Mouse (Mus musculus) midbrain, embryonic 11.5 days (tissue): ENCODE measurements at regions not wholly inside any gene's neighbourhood (a gene's known extent, or its start where the extent isn't known, plus 50 kb on each side); places are given as distances from the start of the nearest gene placed in this dataset.

Experiments used
- ATAC-seq: fragments of 200-750 bp; cut with Nextera tagmentation; 2 replicates; pipeline ENCODE4 v1.8.0; 2017; ENCODE audit warnings: moderate TSS enrichment, moderate library complexity; ENCODE audit not compliant: low FRiP score
- DNase-seq: peaks from one replicate; pipeline ENCODE4 v3.0.0; 2015; ENCODE audit warnings: low spot score; ENCODE audit errors: missing footprints
- H3K27ac ChIP-seq: fragments of 300-500 bp; sonication (generic); 2 replicates; pipeline ENCODE4 v1.5.1; 2014; ENCODE audit warnings: low read depth, low read length
- H3K27me3 ChIP-seq: fragments of 300-500 bp; sonication (generic); 2 replicates; pipeline ENCODE4 v1.6.1; 2014; ENCODE audit warnings: mild to moderate bottlenecking, low read length, moderate library complexity, mixed read lengths; ENCODE audit not compliant: control insufficient read depth, insufficient read depth
- H3K36me3 ChIP-seq: fragments of 300-500 bp; sonication (generic); 2 replicates; pipeline ENCODE4 v1.6.1; 2014; ENCODE audit warnings: mild to moderate bottlenecking, low read length, moderate library complexity, mixed read lengths; ENCODE audit not compliant: control insufficient read depth, insufficient read depth
- H3K4me1 ChIP-seq: fragments of 300-500 bp; sonication (generic); 2 replicates; pipeline ENCODE4 v1.6.1; 2014; ENCODE audit warnings: low read length; ENCODE audit not compliant: control insufficient read depth, insufficient read depth
- H3K4me2 ChIP-seq: fragments of 300-500 bp; sonication (generic); 2 replicates; pipeline ENCODE4 v1.6.1; 2014; ENCODE audit warnings: mild to moderate bottlenecking, moderate library complexity
- H3K4me3 ChIP-seq: fragments of 300-500 bp; sonication (generic); 2 replicates; pipeline ENCODE4 v1.5.1; 2014; ENCODE audit warnings: low read depth, low read length
- H3K9ac ChIP-seq: fragments of 300-500 bp; sonication (generic); 2 replicates; pipeline ENCODE4 v1.6.1; 2014; ENCODE audit warnings: low read length
- H3K9me3 ChIP-seq: fragments of 300-500 bp; sonication (generic); 2 replicates; pipeline ENCODE4 v1.6.1; 2016; ENCODE audit warnings: low read length; ENCODE audit not compliant: control insufficient read depth
- WGBS: fragments of 180-500 bp; shearing (Covaris S2); extraction: QIAGEN DNeasy Blood & Tissue Kit; methylation state at CpG from one replicate; pipeline ENCODE4 v1.1.7; 2014; 5-methylcytosine and 5-hydroxymethylcytosine counted together

DNA sequence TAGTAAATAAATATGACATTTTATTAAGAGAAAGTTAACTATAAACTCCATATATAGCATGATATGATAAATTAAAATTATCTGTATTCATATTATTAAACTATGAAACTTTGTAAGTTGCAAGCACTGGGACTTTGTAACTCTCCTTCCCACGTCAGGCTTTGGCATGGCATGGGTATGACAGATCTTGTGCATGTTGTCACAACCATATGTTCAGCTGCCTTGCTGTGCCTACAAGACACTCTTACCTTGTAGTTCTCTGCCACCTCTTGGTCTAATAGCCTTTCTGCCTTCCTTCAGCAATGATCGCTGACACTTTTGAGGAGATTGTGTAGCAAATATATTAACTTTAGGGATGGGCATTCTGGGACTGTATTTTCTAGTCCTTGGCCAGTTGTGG lies 183.1 kb upstream of the Ndst3 start:
- no peaks in the 10 kb centered on the region for H3K36me3 ChIP-seq

DNA sequence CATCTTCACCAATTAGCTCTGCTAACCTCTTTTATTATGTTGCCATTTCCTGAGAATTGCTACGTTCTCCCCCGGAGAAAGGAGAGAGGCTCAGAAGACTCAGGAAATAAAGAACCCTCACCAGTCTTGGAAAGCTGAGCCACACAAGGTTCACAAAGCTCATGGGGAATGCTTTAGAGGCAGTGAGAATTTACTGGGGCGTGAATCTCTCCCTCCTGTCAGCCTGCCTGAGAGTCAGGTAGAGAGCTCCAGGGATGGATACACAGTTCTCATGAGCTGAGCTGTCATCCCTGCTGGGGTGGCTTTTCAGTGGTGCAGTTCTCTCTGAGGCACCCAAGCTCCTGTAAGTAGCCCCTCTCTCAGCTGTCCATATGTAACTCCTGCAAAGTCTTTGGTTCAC lies 203.0 kb upstream of the Ndst3 start:
- Histone ChIP-seq H3K27me3 (no peaks in the 10 kb centered on the region), H3K4me1 (peaks cover 3% of the 10 kb centered on the region; the same call in 1 of the 2 replicates), H3K4me2 (no peak overlapping the region), H3K4me3 (no peak overlapping the region), H3K9ac (no peak overlapping the region), H3K9me3 (no peaks in the 10 kb centered on the region), H3K27ac (no peak overlapping the region), H3K36me3 (no peaks in the 10 kb centered on the region)
- WGBS: 27% methylated on average over 3 of the region's 3 CpGs
- DNase-seq (peak; percentile 84), ATAC-seq (no peak)

More for the DNA sequence above, 183.1 kb upstream of the Ndst3 start:
- ATAC-seq (no peak), DNase-seq (no peak)
- H3K27ac ChIP-seq: no peak overlapping the region
- H3K4me1 ChIP-seq: no peaks in the 10 kb centered on the region
- no peak overlapping the region for H3K9ac ChIP-seq
- H3K9me3 ChIP-seq: no peaks in the 10 kb centered on the region
- H3K27me3 ChIP-seq: no peaks in the 10 kb centered on the region
- no peak overlapping the region for H3K4me2 ChIP-seq
- no peak overlapping the region for H3K4me3 ChIP-seq
- 86% methylated on average over 2 of the region's 2 CpGs for WGBS

DNA sequence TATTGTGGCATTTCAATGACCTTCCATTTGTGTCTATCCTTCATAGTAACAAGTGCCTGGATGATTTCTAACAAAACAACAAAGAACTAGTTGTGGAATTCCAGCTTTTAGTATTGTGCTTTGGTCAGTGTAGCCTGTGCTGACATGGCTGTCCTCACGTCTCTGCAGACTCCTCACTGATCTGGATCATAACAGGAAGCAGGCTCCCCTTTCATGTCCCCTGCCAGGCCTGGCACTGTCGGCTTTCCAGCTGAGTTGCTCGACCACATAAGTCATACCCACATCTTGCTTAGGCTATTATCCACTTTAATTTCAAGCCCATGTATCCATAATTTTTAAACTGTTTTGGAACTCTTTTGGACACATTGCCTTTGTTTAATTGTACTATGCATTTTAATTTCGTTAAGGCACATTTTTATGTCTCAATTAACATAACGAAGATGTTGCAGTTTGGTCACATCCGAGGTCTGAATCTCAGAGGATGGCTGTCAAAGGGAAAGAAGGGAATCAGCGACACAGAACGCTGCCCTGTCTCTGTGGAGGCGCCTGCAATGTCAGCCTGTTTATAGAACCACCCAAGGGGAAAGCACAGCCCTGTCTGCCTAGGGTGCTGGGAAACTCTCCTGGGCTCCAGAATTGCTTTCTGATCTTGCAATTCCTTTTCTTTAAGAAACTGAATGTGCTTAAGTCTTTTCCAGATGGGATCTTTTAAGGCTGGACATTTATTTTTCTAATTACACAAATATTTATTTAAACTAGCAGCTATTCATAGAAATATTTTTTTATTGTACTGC lies 215.5 kb upstream of the Ndst3 start:
- Histone ChIP-seq H3K27ac (peak overlapping the region; percentile 12; the same call in 1 of the 2 replicates), H3K4me1 (no peaks in the 10 kb centered on the region), H3K36me3 (no peaks in the 10 kb centered on the region), H3K4me2 (no peak overlapping the region), H3K9ac (no peak overlapping the region), H3K27me3 (no peaks in the 10 kb centered on the region), H3K9me3 (no peaks in the 10 kb centered on the region), H3K4me3 (no peak overlapping the region)
- DNase-seq (peak; percentile 88), ATAC-seq (peak; percentile 86)
- 22% methylated on average over 9 of the region's 9 CpGs for WGBS

DNA sequence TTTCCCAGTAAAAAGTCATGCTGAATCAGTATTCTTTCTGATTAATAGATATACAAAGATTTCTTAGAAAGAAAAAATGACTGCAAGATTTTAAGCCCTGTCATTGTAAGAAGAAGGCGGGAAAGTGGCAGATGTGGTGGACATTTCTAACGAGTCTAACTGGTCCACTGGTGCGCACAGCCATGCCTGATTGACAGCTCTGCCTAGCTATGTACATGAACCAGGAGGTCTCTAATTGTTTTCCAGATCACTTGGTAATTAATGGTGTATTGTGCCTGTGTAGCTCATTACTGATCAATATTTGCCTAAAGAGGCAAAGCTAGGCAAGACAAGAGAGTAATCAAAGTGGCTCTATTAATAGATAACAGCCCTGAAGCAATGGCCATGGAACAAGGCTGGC lies 227.5 kb upstream of the Ndst3 start:
- no peak overlapping the region for H3K9ac ChIP-seq
- H3K9me3 ChIP-seq: no peaks in the 10 kb centered on the region
- ATAC-seq (no peak), DNase-seq (no peak)
- no peak overlapping the region for H3K27ac ChIP-seq
- H3K4me1 ChIP-seq: no peaks in the 10 kb centered on the region
- no peak overlapping the region for H3K4me2 ChIP-seq
- WGBS: 81% methylated on average over 3 of the region's 3 CpGs
- H3K36me3 ChIP-seq: no peaks in the 10 kb centered on the region
- no peak overlapping the region for H3K4me3 ChIP-seq
- H3K27me3 ChIP-seq: no peaks in the 10 kb centered on the region

DNA sequence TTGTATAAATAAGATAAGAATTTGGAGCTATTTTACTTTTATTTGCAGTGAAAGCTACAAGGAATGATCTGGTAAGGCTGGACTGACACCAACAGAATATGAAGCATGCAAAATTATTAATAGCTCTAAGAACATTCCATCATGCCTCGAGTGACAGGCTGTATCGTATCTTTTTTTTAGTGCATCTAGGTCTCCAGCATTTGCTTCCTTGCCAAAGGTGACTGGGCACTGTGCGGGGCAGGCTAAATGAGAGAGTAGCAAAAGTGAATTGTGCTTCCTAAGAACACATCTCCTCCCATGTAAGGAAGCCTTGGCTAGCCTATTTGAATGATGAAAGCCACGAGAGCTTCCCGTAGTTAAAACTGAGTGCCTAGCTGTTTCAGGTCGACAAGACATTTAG lies 261.5 kb upstream of the Ndst3 start:
- Histone ChIP-seq H3K27ac (no peak overlapping the region), H3K4me3 (no peak overlapping the region), H3K9me3 (no peaks in the 10 kb centered on the region), H3K4me2 (no peak overlapping the region), H3K27me3 (no peaks in the 10 kb centered on the region), H3K4me1 (no peaks in the 10 kb centered on the region), H3K36me3 (no peaks in the 10 kb centered on the region), H3K9ac (no peak overlapping the region)
- ATAC-seq (no peak), DNase-seq (no peak)
- WGBS: 85% methylated on average over 6 of the region's 6 CpGs

DNA sequence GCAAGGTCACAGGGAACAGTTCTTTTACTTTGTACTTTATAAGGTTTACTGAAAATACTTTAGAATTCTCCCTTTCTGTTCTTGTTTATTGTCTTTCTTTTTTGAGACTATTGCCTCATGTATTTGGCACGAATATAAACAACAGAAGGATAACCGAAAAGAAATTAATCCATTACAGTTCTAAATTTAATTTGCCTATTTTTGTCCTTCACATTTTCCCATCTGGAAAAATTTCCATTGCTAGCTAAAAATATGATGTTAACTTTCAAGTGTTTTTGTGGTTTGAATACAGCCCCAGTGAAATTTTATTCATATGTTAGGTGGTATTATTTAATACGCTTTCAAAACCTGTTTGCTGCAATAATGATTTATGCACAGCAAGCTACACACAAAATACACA lies 276.7 kb upstream of the Ndst3 start:
- H3K4me2 ChIP-seq: no peak overlapping the region
- H3K27ac ChIP-seq: no peak overlapping the region
- ATAC-seq (no peak), DNase-seq (no peak)
- H3K4me3 ChIP-seq: no peak overlapping the region
- H3K9me3 ChIP-seq: no peaks in the 10 kb centered on the region
- no peaks in the 10 kb centered on the region for H3K36me3 ChIP-seq
- 91% methylated on average over 3 of the region's 3 CpGs for WGBS
- H3K4me1 ChIP-seq: no peaks in the 10 kb centered on the region
- H3K9ac ChIP-seq: no peak overlapping the region
- H3K27me3 ChIP-seq: no peaks in the 10 kb centered on the region

DNA sequence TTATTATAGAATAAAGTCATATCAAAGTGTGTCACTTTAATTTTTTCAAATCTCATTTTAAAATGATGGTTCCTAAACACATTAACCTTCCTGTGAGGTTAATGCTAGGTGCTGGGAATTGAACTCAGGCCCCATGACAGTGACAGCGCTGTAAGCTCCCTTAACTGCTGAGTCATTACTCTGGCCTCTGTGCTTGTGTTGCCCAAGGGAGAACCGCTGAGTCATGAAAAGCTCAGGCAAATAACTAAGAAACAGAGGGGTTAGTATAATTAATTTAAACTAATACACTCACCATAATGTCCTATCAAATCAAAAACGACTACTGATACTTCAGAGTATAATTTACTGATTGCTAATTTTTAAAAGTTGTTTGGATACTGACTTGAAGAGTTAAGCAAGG lies 281.7 kb upstream of the Ndst3 start:
- H3K27ac ChIP-seq: no peak overlapping the region
- H3K4me3 ChIP-seq: no peak overlapping the region
- WGBS: 73% methylated on average over 3 of the region's 3 CpGs
- H3K9me3 ChIP-seq: no peaks in the 10 kb centered on the region
- no peak overlapping the region for H3K4me2 ChIP-seq
- H3K27me3 ChIP-seq: no peaks in the 10 kb centered on the region
- no peak for ATAC-seq
- DNase-seq: no peak
- no peak overlapping the region for H3K9ac ChIP-seq
- H3K36me3 ChIP-seq: no peaks in the 10 kb centered on the region
- H3K4me1 ChIP-seq: no peaks in the 10 kb centered on the region

DNA sequence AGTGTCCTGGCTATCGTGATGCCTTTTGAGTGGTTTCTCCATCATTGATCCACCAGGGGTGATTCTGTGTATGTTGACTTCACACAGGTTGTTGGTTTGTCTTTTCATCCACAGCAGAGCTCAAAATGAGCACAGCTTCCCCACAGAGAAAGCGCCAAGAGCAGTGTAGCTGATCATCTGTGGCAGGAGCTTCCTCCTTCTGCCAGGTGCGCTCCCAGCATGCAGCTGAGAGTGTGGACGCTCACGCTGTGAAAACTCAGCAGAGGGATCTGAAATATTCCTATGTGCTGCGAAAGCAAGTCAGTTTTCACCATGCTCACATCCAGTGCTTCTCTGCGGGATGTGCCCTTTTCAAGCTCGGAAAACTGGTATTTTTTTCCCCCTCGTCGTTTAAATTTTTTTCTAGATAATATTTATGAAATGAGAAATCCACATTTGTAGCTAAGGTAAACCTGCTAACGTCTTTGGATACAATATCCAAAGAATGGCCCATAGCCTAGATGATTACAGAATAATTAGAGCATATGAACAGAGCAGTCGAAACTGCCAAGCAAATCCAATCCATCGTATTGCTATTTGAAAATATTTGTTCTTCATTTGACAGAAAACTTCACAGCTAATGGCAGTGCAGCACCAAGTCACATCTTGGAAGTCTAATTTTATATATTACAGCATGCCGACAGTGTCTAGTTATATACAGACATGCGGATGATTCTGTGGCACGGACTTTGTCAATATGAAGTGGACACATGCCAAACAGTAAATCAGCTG lies 283.3 kb upstream of the Ndst3 start:
- Histone ChIP-seq H3K9me3 (no peaks in the 10 kb centered on the region), H3K4me2 (no peak overlapping the region), H3K36me3 (no peaks in the 10 kb centered on the region), H3K9ac (no peak overlapping the region), H3K4me1 (no peaks in the 10 kb centered on the region), H3K27me3 (no peaks in the 10 kb centered on the region), H3K4me3 (no peak overlapping the region), H3K27ac (no peak overlapping the region)
- no peak for ATAC-seq
- DNase-seq: no peak
- 80% methylated on average over 16 of the region's 16 CpGs for WGBS

DNA sequence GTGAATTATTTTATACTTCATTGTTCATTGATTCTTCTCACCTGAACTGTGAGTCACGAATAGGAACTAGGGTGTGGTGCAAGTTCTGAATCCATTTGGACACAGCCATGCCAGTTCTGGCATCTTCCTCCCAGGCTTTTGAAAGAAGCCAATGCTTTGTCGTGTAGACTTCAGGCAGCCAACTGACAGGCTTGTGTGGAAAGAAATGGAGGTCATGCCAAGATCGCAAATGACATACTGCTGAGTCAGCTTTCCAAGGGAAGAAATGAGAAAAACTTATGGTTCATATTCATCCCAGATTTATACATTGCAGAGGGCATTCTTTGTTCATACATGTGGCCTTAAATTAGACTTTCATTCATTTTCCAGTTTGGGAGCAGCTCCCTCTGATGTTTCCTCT lies 285.8 kb upstream of the Ndst3 start:
- Histone ChIP-seq H3K4me2 (no peak overlapping the region), H3K27ac (no peak overlapping the region), H3K4me1 (no peaks in the 10 kb centered on the region), H3K9me3 (no peaks in the 10 kb centered on the region), H3K9ac (no peak overlapping the region), H3K36me3 (no peaks in the 10 kb centered on the region), H3K27me3 (no peaks in the 10 kb centered on the region), H3K4me3 (no peak overlapping the region)
- ATAC-seq: no peak
- DNase-seq: no peak
- WGBS: 87% methylated on average over 3 of the region's 3 CpGs
